Mouse (Mus musculus) spleen, postnatal 10 days (tissue): Measurements from ENCODE around the gene Nav2.
A peak's percentile ranks its signal among the peaks of the same experiment; 100 is the strongest.

Experiments used
- DNase-seq, 2 experiments: peaks; one replicate each; pipeline ENCODE4 v3.0.0; 2021 to 2022; ENCODE audit warnings: low spot score in 2 of 2

Nav2 gene

DNA sequence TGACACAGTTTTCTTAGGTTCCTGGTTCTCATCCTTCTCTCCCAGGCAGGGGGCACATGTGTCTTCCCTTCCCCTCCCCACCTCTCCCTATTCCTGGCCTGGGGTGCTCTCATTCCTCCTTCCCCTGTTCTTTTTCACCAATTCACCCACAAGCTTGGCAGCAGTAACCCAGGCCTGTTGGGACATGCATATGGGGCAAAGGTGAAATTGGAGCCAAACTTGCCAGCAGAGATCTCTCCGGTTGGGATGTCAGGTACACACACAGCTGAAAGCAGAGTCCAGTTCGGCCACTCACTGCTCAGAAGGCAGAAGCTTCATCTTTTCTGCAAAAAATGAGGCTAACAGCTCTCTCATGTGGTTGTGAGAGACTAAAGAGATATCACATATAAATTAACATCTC is 26.3 kb downstream of the Nav2 start:
- DNase-seq, result no peak

DNA sequence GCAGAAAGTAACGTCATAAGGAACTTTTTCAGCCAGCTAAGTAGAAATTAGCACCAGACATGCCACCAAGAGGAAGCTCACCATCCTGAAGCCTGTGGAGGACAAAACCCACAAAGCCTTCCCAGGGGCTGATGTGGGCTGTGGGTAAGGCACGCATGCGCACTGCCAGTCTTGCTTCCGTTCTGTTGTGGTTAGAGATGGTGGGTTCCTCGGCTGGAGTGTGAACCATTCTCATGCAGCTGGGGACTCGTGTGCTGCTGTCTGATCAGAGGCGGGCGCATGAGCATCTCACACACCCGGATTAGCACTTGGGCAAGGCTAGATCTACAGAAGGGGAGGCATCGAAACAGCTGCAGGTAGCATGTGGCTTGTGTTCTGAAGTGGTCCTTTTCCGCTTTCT is 29.0 kb downstream of the Nav2 start:
- peak in 1 of 2 experiments; percentile 50 for DNase-seq

DNA sequence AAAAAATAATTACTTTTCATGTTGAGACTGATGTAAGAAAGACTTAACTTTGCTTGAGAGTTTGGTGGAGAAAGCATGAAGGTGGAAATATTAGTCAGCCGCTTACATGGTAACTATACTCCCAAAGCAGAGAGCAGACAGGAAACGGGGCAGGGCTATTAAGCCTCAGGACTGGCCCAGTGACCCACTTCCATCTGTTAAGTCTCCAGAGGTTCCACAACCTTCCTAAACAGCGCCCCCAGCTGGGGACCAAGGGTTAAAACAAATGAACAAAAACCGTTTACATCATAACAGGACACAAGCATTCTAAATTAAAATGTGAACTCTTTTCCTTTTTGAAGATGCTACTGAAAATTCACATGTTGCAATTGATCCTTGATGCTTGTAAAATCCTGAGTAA is 29.7 kb downstream of the Nav2 start:
- DNase-seq, result peak in 1 of 2 experiments; percentile 60

DNA sequence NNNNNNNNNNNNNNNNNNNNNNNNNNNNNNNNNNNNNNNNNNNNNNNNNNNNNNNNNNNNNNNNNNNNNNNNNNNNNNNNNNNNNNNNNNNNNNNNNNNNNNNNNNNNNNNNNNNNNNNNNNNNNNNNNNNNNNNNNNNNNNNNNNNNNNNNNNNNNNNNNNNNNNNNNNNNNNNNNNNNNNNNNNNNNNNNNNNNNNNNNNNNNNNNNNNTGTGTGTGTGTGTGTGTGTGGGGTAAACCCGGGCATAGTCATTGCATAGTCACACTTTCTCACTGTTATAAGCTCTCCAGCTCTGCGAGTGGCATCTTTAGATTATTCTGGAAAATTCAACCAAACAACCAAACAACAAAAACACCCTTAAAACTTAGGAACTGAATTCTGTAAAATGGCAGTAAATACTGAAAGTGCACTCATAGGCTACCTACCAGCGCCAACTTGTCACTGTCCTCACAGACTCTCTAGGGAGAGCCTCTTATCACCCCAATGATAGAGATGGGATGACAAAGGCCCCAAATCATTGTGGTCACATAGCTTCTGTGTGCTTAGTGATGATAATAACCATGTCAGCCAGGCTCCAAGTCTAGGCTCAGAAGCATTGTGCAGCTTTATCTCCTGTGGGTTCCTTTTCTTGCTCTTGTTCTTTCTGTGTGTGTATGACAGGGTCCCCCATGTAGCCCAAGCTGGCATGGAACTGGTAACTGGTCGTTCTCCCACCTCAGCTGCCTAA is 40.0 kb downstream of the Nav2 start:
- DNase-seq, result no peak

DNA sequence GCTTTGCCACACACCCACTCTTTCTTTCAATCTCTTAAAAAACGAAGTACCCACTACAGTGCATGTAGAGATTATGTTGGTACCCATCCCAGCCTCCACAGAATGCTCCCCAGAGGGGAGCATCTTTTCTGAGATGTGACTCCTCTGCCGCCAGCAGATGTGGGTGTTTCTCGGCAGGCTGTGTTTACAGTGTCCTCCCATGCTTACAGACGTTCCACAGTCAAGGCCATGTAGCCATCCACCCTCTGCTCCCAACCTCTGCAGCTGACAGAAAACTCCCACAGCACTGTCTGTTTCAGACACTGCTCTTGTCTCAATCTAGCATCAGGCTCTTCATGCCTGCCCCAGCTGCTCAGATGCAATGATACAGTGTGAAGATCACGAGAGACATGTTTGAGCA is 46.0 kb downstream of the Nav2 start:
- DNase-seq, result no peak

DNA sequence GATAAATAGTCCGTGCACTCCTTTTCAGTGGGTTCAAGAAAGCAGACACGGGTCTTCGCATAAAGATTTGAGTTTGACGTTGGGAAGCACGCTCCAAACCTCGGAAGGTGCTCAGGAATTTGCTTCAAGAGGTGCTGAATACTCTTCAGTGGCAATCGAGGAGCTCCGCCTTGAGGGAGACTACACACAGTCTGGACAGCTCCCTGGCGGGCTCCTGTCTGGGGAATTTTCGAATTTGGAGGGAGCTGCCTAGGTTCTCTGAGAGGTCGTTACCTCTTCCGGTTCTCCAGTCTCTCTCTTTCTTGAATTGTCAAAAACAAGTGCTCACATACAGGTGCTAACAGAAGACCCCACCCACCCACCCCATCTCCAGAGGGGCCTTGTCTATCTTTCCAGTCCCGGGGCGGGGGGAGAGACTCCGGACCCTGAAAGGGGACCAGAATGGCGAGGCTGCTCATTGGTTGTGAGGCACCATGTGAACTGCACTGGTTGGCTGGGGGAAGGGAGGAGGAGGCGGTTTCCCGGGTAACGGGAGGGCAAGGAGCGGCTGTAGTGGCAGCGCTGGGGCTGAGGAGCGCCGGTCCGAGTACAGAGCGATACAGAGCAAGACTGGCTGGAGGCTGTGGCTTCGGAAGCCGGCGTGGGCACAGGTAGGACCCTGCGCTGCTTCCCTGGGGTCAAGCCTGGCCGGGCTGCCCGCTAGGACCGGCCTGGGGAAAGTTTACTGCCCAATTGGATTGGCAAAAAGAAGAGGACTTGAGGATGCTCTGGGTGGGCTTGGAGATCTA is 50.2 kb downstream of the Nav2 start:
- peak in 1 of 2 experiments; percentile 30 for DNase-seq

DNA sequence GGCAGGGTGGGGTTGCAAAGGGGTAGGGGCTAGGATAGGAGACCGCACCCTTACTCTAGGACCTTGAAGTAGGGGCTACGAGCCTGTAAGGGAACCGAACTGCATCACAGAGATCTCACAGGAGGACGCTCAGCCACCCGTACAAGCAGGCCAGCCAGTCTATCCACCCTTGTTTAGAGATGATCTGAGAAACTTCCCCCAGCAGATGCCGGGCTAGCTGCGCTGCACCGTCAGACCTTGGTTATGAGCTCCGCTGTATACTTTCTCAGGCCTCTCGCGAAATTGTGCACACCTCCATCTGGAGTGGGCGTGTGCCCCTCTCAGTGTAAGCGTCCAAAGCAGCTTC is 50.8 kb downstream of the Nav2 start:
- no peak for DNase-seq

DNA sequence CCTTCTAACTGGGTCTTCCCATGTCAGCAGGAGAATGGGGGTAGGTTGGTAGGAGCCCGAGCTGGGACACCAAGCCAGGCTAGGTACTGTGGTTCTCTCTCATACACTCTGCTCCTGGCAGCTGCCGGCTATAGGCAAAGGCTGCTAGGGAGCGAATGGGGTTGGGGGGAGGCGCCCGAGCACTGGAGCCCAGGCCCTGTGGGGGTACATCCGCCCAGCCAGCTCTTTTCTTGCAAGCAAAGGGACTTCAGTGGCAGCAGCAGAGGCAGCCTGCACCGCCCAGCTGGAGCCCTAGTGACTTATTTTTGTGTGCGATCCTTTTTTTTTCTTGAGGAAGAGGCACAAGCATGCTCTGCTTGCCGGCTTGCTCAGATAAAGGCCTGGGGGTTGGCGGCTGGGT is 51.6 kb downstream of the Nav2 start:
- no peak for DNase-seq

DNA sequence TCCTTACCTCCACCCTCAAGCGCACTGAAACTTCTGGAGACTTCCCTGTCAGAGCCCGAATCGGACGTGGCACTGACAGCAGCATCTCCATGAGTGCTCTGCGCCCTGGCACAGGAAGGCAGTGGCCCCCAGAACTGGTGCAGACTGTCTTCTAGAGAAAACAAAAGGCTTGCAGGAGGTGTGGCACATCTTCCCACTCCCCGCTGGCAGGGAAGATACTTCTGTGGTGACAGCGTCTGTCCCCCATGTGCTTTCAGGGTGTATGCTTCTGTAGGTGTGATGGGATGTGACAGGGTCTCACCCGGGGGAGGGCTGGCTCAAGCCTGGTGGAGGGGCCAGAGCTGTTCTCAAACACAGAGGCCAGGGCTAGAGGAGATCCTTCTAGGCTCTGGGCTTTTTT is 53.0 kb downstream of the Nav2 start:
- DNase-seq, result no peak

DNA sequence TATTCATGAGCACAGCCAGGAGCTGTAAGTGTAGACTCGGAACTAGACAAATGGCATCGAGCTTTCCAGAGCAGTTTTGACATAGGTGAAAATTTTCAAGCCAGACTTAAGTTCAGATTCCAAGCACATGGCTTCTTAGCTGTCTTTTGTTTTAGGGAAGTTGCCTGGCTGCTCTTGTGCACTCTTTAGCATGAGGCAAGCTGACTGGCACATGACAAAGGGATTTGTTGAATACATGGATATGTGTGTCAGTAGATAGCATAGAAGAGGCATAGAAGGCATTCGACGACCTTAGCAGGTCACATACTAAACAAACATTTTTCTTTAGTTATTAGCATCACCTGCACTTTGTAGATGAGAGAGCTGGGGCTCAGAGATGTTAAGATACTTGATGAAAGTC is 53.4 kb downstream of the Nav2 start:
- DNase-seq, result no peak

DNA sequence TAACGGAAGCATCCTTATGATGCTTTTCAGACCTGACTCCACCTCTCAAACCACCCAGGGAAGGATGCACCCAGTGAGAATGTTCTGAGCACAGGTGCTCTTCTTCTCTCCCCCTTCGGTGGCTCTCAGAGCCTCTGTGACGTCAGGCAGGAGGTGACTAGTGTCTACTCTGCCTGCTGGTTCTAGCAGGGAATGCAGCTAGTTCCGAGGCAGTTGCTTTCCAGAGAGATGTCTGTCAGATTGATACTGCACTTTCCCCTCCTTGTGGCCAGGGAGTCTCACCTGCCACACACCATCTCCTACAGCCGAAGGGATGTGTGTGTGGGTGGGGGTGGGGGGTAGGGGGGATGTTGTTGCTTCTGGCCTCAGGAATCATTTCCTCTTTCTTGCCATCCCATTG is 54.6 kb downstream of the Nav2 start:
- DNase-seq, result no peak

DNA sequence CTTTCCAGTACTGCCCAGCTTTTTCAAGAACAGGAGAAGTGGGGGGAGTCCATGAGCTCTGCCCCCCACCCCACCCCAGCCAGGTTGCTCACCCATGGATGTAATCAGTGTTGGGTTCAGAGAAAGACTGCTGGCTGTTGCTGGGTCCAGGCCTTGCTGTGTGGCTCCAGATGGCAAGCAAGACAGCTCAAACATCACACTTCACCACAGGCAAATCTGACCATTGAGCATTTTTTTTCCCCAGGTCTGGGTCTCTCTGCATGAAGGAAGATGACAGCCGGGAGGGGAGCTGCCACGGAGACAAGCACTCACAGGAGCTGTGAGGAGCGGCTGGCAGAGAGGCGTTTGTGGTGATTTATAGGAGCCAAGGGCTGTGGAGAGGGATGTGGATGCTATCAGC is 55.0 kb downstream of the Nav2 start:
- no peak for DNase-seq

DNA sequence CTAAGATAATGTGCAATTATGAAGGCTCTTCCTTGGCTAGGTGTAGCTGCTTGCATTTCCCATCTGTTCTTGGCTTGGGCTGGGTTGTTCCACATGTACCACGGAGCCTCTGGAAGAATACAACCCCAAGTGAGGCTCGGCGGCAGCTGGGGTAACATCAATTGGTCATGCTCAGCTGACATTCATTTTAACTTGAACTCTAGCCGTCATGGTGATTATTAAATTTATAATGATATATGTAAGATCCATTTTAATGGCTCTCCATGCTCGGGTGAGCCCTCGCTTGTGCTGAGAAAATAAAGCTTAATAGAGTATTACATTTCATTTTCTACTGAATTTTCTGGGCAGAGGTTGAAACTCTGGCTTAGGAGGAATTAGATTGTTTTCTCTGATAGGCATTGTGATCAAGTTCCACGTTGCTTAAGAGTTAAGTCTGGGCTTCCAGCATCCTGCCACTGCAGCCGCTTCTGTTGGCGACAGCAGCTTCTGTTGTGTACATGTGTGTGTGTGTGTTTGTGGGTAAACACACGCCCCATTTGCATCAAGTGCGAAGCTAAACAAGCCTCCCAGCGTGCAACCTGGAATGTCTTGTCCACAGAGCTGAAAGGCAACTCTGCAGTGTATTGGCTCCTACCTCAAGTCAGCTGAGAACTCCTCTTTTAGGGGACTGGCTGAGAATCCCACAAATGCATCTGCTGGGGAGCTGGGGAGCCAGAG is 57.4 kb downstream of the Nav2 start:
- no peak for DNase-seq

DNA sequence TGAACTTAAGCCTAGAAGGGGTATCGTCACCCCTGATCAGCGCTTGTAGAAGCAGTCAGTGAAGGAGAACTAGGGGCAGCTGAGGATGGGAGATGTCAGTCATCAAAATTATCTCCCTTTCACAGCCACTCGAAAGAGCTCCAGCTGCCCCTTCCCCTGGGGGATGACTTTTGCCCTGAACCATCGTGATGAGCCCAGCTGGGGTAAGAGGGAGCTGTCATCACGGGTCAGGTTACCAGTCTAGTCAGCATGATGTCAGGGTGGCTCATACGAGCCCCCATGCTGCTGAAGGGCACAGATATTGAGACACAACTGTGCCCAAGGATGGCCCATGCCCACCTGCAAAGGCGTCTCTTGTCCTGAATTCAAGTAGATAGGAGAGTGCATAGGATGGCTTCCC is 72.5 kb downstream of the Nav2 start:
- no peak for DNase-seq

DNA sequence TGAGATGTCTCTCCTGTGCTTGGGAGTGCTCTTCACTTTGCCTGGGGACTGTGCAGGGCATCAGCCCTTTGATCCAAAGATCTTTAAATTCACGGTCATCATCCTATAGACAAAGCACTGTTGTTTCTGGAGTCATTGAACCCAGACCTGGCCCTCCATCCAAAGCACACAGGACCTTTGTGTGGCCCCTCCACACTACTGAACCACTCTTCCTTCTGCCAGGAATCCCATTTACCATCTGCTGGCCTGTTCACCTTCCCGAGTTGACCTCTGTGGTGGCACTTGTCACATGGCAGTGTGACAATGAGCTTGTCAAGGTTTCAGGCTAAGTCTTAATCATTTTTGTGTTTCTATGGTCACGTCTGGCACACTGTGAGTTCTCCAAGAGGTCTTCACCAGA is 73.3 kb downstream of the Nav2 start:
- DNase-seq, result no peak

DNA sequence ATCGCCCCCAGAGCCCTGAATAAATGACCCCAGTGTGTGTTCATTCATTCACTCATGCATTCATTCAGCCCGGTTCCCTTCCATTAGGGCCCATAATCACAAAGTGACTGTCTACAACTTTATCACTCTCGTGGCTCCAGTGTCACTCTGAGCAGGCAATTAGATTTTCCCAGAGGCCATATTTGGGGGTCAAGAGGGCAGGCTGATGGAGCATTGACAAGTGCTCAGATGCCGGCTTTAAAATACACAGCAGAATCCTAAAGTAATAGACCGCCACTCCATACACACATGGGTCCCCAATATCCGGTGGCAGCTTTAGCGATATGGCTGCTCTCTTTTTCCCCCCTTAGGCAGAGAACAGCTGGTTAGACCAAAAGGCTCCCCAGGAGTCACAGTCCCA is 74.1 kb downstream of the Nav2 start:
- DNase-seq, result no peak

DNA sequence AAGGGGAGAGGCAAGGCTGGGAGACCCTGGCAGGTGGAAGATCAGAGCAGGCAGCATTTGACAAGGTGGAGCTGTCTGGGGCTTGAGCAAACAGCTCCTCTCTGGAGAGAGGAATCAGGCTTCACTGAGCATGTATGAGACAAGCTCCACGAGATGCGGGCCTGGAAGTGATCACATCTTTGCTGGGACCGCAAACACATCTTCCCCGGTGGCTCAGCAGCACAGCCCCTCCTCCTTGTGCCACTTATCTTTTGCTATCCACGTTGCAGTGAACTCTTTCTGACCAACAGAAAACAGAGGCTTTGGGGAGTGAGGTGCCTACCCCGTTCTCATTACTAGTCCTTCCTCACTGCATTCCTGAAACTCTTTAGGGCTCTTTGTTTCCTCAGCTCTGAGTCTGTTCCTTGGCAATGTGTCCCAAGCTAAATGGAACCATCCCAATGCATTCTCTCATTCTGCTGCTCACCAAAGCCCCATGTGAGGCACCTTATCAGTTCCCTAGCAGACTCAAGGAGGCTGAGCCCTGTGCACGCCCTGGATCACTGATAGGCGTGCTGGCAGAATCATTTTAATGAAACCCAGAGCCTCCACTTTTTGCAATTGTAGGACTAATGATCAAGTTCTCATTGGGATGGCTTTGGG is 83.5 kb downstream of the Nav2 start:
- peak; percentile 64 to 66 for DNase-seq

DNA sequence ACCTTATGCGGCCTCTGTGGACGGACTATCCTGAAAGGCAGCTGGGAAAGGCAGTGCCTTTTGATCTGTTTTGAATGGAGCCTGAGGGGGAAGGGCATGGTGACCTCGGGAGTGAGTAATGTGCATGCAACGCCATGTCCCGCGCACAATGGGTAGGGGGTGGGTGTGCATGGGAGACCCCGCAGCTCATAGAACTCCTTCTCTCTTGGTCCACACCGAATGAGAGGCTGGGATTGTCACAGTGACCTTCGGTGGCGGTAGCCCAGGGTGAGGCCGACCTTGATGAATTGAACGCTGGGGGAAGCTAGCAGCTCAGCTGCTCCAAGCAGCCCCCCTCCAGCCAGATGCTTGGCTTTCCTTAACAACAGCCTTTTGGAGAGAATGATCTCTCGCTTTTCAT is 86.7 kb downstream of the Nav2 start:
- DNase-seq, result no peak

DNA sequence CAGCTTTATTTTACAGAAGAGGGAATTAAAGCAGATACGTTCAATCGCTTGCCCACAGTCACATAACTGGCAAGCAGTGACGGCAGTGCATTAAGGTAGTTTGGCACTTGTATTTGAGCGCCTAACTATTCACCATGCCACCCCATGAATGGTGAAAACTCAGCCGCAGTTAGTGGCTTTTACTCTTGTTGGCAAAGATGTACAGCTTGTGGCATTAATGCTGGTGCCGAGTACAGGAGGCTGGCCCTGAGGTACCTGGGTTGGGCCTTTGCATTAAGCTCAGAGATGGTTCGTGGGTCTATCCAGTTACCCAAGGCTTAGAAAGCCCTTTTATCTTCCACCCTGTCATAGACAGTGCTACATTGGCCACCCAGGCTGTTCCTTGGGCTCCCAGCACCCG is 87.2 kb downstream of the Nav2 start:
- DNase-seq, result no peak

DNA sequence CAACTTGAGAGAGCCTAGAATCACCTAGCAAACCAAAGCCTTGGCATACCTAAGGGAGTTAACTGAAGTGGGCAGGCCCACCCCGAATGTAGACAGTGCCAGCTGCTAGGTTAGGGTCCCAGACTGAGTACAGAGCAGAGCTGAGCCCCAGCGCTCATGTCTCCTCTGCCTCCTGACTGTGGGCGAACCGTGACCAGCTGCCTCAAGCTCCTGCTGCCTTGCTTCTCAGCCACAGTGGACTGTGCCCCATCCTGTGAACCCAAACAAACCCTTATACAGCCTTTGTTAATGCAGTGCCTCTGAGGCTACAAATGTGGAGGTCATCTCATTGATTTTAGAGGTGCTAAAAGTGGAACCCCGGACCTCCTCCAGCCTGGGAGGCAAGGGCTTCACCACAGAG is 88.3 kb downstream of the Nav2 start:
- no peak for DNase-seq

DNA sequence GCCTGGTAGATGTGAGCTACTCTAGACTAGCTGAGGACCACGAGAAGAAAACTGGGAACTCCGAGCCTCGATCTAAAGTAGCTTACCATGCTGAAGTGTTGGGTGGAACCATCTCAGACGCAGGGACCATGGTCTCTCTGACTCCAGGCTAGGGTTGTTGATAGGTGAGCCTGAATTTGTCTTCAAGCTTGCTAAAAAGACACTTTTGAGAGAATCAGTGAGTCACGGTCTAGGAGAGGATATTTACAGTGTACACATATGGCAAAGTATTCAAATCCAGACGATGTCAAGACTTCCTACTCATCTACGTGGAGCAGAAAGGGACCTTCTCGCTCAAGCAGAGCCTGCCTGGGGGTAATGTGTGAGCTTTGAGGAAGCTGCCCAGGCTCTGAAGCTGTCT is 89.6 kb downstream of the Nav2 start:
- no peak for DNase-seq

DNA sequence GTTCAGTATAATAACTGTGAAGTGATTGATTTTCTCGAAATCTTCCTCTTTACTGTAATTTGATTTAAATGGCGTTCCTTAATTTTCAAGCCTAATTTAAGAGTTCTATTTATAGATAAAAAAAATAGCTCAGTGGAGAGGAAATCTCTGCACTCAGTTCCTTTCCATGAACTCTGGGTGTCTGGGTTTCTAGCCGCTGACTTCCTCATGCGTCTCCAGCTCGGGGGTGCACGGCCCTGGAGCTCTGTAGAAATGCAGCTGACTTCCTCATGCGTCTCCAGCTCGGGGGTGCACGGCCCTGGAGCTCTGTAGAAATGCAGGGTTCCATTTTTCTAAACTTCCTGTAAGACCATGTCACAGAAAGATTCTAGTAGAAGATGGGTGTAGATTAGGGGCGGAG is 90.1 kb downstream of the Nav2 start:
- DNase-seq, result no peak

DNA sequence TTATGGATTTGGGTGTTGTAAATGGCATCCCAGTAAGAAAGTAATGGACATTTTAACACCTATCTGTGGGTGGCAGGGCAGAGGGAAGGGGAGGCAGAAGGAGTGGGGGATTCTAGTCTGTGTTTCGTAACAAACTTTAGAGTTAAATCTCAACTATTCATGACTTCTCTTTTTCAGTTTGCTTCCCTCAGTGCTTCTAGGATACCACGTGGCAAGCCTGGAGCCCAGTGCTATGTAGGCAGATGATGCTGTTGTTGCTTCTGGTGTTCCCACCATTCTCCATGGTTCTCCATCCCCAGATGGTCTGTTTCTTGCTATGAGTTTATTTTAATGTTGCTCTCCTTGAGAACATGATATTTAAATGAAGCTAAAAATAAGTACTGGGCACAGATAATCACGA is 92.3 kb downstream of the Nav2 start:
- no peak for DNase-seq
